Mouse (Mus musculus) mouse embryonic stem cell (cell line): ENCODE data around the gene Polrmt.
"Not testable (repeated sequence)": the region's sequence is repeated elsewhere in the genome, so short reads cannot be mapped to it uniquely, and the experiment has no call there.

Experiments used
- in situ Hi-C, 2 experiments: fragments of 300-500 bp; cut with MboI; formaldehyde crosslinking; loops; 1 replicate in 1 of 2; 3 replicates in 1 of 2; pipeline ENCODE4 v1.14.3; 2019 to 2020; ENCODE audit warnings: low sequenced_read_pairs in 2 of 2, low pct_unique_long_range_greater_than_20kb in 1 of 2, mixed read lengths in 1 of 2; ENCODE audit not compliant: unreplicated experiment in 1 of 2

Gene Polrmt

GRCm38 (mm10) chr10:79778006-79778405, 31.6 kb upstream of the Polrmt start:
- in situ Hi-C loops: no loop called here

DNA sequence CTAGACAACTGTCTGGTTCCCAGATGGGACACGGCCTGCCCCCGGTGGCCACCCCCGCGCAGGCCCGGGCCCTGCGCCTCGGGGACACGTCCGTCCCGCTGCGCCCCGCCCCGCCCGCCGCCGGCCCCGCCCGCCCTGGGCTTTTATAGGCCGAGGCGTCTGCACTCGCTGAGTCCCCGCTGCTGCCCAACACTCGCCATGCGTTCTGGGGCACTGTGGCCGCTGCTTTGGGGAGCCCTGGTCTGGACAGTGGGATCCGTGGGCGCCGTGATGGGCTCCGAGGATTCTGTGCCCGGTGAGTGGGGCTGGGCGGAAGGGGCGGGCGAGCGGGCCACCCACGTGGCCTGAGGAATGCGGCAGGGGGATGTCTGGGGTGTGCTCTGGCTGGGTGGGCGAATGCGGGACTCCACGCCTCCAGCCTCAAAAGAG, 30.7 kb upstream of the Polrmt start, which contains the start of gene Fstl3:
Gene Fstl3 (plus strand): TSS at position 170 of the 429 bp plus-strand sequence.
- in situ Hi-C loops: no loop called here

- in situ Hi-C loops: no loop called here
Measured at GRCm38 (mm10) chr10:79774486-79775279, 28.3 kb upstream of the Polrmt start.

DNA sequence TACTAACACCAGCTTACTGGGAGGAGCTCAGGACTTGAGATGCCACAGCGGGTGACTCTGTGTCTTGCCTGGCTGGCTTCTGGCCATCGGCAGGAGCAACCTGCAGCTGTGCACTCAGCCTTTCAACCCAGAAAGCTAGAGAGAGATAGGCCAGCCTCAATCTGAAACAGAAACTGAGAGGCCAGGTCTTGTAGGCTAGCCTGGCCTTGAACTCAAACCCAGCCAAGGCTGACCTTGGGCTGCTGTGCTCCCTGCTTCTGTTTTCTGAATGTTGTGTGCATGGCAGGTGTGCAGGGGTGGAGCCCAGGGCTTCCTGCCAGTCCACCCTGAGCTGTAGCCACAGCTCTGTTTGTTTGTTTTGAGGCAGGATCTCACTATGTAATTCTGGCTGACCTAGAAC, 26.8 kb upstream of the Polrmt start:
- in situ Hi-C loops: no loop called here

DNA sequence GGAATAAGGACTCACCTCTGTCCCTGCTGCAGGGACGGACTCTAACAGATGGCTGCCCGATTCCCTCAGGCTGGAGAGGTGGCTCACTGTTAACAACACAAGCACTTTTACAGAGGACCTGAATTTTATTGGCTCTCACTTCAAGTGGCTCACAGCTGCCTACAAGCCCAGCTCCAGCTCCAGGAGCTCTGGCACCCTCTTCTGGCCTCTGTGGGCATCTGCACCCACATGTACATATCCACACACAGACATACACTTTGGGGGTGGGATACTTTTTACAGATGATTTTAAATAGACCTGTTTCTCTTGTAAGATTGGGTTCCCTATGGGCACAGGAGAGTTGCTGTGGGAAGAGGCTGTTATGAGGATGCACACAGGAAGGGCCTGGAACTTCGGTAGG, 25.9 kb upstream of the Polrmt start:
- in situ Hi-C loops: no loop called here

GRCm38 (mm10) chr10:79769329-79769728, 22.9 kb upstream of the Polrmt start:
- in situ Hi-C loops: no loop called here

- in situ Hi-C loops: no loop called here
Measured at GRCm38 (mm10) chr10:79768400-79768799, 22.0 kb upstream of the Polrmt start.

- in situ Hi-C loops: no loop called here
Measured at GRCm38 (mm10) chr10:79767372-79768244, 21.2 kb upstream of the Polrmt start.

DNA sequence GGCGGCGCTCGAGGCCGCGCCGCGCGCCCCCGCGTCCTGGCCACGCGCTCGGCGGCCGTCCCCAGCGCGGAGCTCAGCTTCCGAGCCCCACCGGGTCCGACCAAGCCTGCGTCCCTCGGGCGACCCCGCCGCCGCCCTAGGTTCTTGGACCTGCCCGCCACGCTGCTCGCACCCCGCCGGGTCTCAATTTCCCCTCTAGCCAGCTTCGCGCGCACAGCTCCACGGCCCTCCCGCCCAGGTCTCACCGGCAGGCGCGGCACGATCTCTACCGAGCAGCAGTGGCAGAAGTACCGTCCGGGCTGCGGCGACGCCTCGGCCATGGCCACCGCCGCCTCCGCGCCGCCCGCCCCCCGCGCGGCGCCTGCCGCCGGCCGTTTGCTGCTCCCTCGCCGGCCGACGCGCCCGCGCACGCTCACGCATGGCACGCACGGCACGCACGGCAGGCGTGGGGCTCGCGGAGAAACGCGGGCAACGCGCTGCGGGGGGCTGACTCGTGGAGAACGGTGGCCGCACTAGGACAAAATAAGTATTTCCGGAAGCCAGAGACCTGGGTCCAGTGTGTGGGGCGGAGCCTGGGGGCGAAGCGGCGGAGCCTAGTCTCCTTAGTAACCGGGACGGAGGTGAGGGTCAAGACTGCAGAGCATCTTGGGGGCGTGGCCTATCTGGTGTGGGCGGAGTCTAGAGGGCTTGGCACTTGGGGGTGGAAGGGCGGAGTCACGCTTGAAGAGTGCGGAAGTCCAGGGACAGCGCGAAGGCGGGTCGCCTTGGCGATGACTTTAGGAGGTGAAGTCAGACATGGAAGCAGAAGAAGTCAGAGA, 20.3 kb upstream of the Polrmt start, which contains the start of gene Rnf126:
Gene Rnf126 (minus strand): TSS at position 445 of the 818 bp plus-strand sequence.
- in situ Hi-C loops: no loop called here

DNA sequence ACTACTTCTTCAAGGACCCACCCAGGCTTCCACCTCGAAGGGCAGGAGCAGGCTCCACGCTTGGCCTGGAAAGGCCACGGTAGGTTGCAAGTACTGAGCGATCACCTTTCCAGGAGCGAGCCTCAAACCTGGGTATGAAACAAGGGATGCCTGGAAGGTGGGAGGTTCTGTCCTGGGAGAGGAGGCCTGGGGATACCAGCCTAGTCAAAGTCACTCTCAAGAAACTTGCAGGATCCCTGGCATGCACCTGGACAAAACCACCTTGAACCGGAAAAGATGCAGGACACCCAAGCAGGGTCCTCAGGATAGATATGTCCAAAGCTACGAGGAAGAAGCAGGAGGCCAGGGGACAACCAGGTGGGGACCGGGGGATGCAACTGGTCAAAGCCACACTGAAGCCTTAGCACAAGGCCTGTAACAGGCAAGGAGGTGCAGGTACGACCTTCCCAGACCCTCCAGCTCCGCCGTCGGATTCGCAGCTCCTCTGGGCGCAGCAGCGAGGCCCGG, 19.7 kb upstream of the Polrmt start:
- in situ Hi-C loops: no loop called here

DNA sequence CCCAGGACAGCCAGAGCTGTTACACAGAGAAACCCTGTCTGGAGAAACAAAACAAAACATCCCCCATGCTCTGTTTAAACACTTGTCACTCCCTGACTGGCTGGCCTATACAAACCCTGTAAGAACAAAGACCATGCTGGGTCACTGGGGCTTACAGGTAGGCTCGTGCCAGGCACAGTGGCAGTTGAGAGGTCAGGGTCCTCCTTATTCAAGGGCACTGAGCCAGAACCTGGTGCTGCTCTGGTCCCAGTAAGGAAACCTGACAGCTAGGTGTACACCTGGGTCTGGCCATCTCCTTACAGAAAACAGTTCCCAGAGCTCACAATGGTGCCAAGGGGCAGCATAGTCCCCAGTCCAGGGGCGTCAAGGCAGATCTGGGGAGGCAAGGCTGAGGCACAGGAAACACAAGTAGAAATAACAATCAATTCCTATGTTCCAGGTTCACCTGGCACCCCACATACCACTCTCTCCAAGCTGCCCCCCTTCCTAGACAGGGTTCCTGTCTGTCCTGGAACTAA, 18.9 kb upstream of the Polrmt start:
- in situ Hi-C loops: no loop called here

- in situ Hi-C loops: no loop called here
Measured at GRCm38 (mm10) chr10:79764234-79764633, 17.9 kb upstream of the Polrmt start.

GRCm38 (mm10) chr10:79762875-79763274, 16.5 kb upstream of the Polrmt start:
- in situ Hi-C loops: no loop called here

GRCm38 (mm10) chr10:79760603-79761143, 14.3 kb upstream of the Polrmt start:
- in situ Hi-C loops: no loop called here

DNA sequence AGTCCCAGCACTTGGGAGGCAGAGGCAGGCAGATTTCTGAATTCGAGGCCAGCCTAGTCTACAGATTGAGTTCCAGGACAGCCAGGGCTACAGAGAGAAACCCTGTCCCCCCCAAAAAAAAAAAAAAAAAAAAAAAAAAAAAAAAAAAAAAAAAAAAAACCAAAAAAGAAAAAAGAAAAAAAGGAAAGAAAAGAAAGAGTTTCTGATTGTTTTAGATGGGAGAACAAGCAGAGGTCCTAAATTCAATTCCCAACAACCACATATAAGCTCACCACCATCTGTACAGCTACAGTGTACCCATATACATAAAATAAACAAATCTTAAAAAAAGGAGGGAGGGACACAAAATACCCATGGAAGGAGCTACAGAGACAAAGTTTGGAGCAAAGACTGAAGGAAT, 13.3 kb upstream of the Polrmt start:
- in situ Hi-C loops: not testable (repeated sequence)

DNA sequence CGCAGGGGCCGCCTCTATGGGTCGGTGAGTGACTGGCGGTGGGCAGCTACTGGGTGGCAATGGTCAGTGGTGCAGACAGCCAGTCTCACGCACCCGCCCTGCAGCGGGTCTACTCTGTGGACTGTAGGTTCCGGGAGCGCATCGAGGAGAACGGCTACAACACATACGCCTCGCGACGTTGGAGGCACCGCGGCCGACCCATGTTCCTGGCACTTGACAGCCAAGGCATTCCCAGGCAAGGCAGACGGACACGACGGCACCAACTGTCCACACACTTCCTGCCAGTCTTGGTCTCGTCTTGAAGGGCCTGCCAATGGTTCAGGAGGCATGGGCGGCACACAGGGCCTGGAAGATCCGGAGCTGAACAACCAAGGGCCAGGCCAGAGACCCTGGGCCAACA, 10.3 kb upstream of the Polrmt start:
- in situ Hi-C loops: no loop called here

DNA sequence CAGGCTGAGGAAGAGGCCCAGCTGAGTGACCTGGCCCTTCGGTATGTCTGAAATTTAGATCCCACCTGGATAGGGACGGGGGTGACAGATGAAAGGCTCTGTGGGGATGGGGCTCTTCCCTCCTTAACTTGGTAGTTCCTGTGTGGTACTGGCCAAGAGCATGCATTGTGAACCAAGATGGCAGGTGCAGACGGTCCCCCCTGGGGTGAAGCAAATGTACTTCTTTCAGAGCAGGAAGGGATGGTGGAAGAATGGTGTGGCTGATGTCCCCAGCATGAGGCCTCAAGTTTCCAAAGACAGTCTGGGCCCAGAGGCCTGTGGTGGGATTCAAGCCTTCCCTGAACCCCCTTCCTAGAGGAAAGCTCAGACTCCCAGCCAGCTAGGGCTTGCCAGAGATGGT, 9.5 kb upstream of the Polrmt start:
- in situ Hi-C loops: no loop called here
